Mouse (Mus musculus): ENCODE results near the gene Mmd2. TPM values are rescaled to one million over a fixed set of nuclear protein-coding genes. Genes with fewer than 3 reads are reported as not detected.

The Mmd2 gene
- polyA plus RNA-seq, 1 experiment from 2014 or later, result 0.14 TPM

GRCm38 (mm10) chr5:142545014-142545795 lies 63.4 kb downstream of the Mmd2 start:
- Histone ChIP-seq H3K9me3 (ENCODE audit: control insufficient read depth, low read length) (no peaks in the 10 kb centered on the region), H3K4me1 (ENCODE audit: control insufficient read depth, insufficient read depth, low read length) (peaks cover 2% of the 10 kb centered on the region; the same call in 1 of the 2 replicates), H3K27ac (ENCODE audit: low read depth, low read length) (no peak overlapping the region), H3K27me3 (ENCODE audit: control insufficient read depth, insufficient read depth, low read length) (no peaks in the 10 kb centered on the region; the same call in 1 of the 2 replicates), H3K36me3 (ENCODE audit: control insufficient read depth, insufficient read depth, low read length) (no peaks in the 10 kb centered on the region), H3K4me2 (replicated peaks; ENCODE audit: low read depth, low read length) (no peak overlapping the region), H3K9ac (ENCODE audit: low read depth, low read length) (no peak overlapping the region), H3K4me3 (ENCODE audit: low read length) (no peak overlapping the region)
- WGBS, result 67% methylated on average over 5 of the region's 5 CpGs
- no peak for ATAC-seq (ENCODE audit: low FRiP score, low TSS enrichment)

GRCm38 (mm10) chr5:142537286-142537685 lies 71.3 kb downstream of the Mmd2 start:
- no peaks in the 10 kb centered on the region for H3K9me3 ChIP-seq (ENCODE audit: control insufficient read depth, low read length)
- no peak for ATAC-seq (ENCODE audit: low FRiP score, low TSS enrichment)
- WGBS, result 83% methylated on average over 3 of the region's 3 CpGs
- no peak overlapping the region for H3K27ac ChIP-seq (ENCODE audit: low read depth, low read length)
- H3K9ac ChIP-seq (ENCODE audit: low read depth, low read length), result no peak overlapping the region
- no peaks in the 10 kb centered on the region for H3K27me3 ChIP-seq (ENCODE audit: control insufficient read depth, insufficient read depth, low read length)
- no peak overlapping the region for H3K4me3 ChIP-seq (ENCODE audit: low read length)
- H3K36me3 ChIP-seq (ENCODE audit: control insufficient read depth, insufficient read depth, low read length), result no peaks in the 10 kb centered on the region
- no peak overlapping the region for H3K4me2 ChIP-seq (replicated peaks; ENCODE audit: low read depth, low read length)
- no peaks in the 10 kb centered on the region for H3K4me1 ChIP-seq (ENCODE audit: control insufficient read depth, insufficient read depth, low read length)

- no peak for ATAC-seq (ENCODE audit: low FRiP score, low TSS enrichment)
- 86% methylated on average over 4 of the region's 4 CpGs for WGBS
- H3K4me2 ChIP-seq (replicated peaks; ENCODE audit: low read depth, low read length), result no peak overlapping the region
- no peaks in the 10 kb centered on the region for H3K9me3 ChIP-seq (ENCODE audit: control insufficient read depth, low read length)
- no peaks in the 10 kb centered on the region for H3K27me3 ChIP-seq (ENCODE audit: control insufficient read depth, insufficient read depth, low read length)
- H3K4me3 ChIP-seq (ENCODE audit: low read length), result no peak overlapping the region
- no peaks in the 10 kb centered on the region for H3K4me1 ChIP-seq (ENCODE audit: control insufficient read depth, insufficient read depth, low read length)
- H3K27ac ChIP-seq (ENCODE audit: low read depth, low read length), result no peak overlapping the region
- no peaks in the 10 kb centered on the region for H3K36me3 ChIP-seq (ENCODE audit: control insufficient read depth, insufficient read depth, low read length)
- H3K9ac ChIP-seq (ENCODE audit: low read depth, low read length), result no peak overlapping the region
Measured at GRCm38 (mm10) chr5:142535388-142535787, 73.2 kb downstream of the Mmd2 start.

GRCm38 (mm10) chr5:142529915-142530314 lies 78.7 kb downstream of the Mmd2 start, which contains the start of gene Papolb:
TSS of gene Papolb (minus strand) at chr5:142530076.
- Histone ChIP-seq H3K36me3 (ENCODE audit: control insufficient read depth, insufficient read depth, low read length) (no peaks in the 10 kb centered on the region), H3K9me3 (ENCODE audit: control insufficient read depth, low read length) (peaks cover 4% of the 10 kb centered on the region; the same call in 1 of the 2 replicates), H3K4me3 (ENCODE audit: low read length) (peak within 1 kb of the TSS; percentile 18), H3K9ac (ENCODE audit: low read depth, low read length) (no peak within 1 kb of the TSS), H3K27ac (ENCODE audit: low read depth, low read length) (no peak within 1 kb of the TSS), H3K4me1 (ENCODE audit: control insufficient read depth, insufficient read depth, low read length) (no peaks in the 10 kb centered on the region), H3K27me3 (ENCODE audit: control insufficient read depth, insufficient read depth, low read length) (peaks cover 13% of the 10 kb centered on the region), H3K4me2 (replicated peaks; ENCODE audit: low read depth, low read length) (peak within 1 kb of the TSS; percentile 37)
- 44% methylated on average over 36 of the region's 41 CpGs for WGBS
- ATAC-seq (ENCODE audit: low FRiP score, low TSS enrichment), result no peak

- H3K9me3 ChIP-seq (ENCODE audit: control insufficient read depth, low read length), result peaks cover 2% of the 10 kb centered on the region; the same call in 1 of the 2 replicates
- no peak overlapping the region for H3K27ac ChIP-seq (ENCODE audit: low read depth, low read length)
- H3K4me1 ChIP-seq (ENCODE audit: control insufficient read depth, insufficient read depth, low read length), result no peaks in the 10 kb centered on the region
- H3K4me2 ChIP-seq (replicated peaks; ENCODE audit: low read depth, low read length), result no peak overlapping the region
- no peak overlapping the region for H3K4me3 ChIP-seq (ENCODE audit: low read length)
- H3K9ac ChIP-seq (ENCODE audit: low read depth, low read length), result no peak overlapping the region
- ATAC-seq (ENCODE audit: low FRiP score, low TSS enrichment), result no peak
- 72% methylated on average over 8 of the region's 8 CpGs for WGBS
- no peaks in the 10 kb centered on the region for H3K36me3 ChIP-seq (ENCODE audit: control insufficient read depth, insufficient read depth, low read length)
- H3K27me3 ChIP-seq (ENCODE audit: control insufficient read depth, insufficient read depth, low read length), result peaks cover 10% of the 10 kb centered on the region
Measured at GRCm38 (mm10) chr5:142524711-142525464, 83.7 kb downstream of the Mmd2 start.

GRCm38 (mm10) chr5:142521195-142521866 lies 87.3 kb downstream of the Mmd2 start:
- H3K4me3 ChIP-seq (ENCODE audit: low read length), result no peak overlapping the region
- no peaks in the 10 kb centered on the region for H3K9me3 ChIP-seq (ENCODE audit: control insufficient read depth, low read length)
- ATAC-seq (ENCODE audit: low FRiP score, low TSS enrichment), result no peak
- H3K36me3 ChIP-seq (ENCODE audit: control insufficient read depth, insufficient read depth, low read length), result no peaks in the 10 kb centered on the region
- H3K27me3 ChIP-seq (ENCODE audit: control insufficient read depth, insufficient read depth, low read length), result no peaks in the 10 kb centered on the region
- no peaks in the 10 kb centered on the region for H3K4me1 ChIP-seq (ENCODE audit: control insufficient read depth, insufficient read depth, low read length)
- no peak overlapping the region for H3K4me2 ChIP-seq (replicated peaks; ENCODE audit: low read depth, low read length)
- WGBS, result 86% methylated on average over 11 of the region's 11 CpGs
- H3K9ac ChIP-seq (ENCODE audit: low read depth, low read length), result no peak overlapping the region
- H3K27ac ChIP-seq (ENCODE audit: low read depth, low read length), result no peak overlapping the region

DNA sequence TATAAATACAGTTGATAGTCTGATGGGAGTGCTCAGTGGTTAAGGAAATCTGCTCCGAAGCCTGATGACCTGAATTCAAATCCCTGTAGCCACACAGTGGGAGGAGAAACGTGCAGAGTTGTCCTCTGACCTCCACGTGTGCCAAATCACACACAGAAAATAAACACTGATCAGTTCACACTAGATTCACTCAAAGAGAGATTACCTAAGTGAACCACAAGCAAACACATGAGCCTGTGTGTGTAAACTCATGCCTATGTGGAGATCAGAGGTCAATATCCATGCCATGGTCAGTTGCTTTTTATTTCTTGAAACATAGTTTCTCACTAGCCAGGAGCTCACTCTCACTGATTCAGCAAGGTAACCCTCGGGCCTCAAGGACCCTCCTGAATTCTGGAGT lies 88.2 kb downstream of the Mmd2 start:
- no peak overlapping the region for H3K4me3 ChIP-seq (ENCODE audit: low read length)
- H3K4me2 ChIP-seq (replicated peaks; ENCODE audit: low read depth, low read length), result no peak overlapping the region

DNA sequence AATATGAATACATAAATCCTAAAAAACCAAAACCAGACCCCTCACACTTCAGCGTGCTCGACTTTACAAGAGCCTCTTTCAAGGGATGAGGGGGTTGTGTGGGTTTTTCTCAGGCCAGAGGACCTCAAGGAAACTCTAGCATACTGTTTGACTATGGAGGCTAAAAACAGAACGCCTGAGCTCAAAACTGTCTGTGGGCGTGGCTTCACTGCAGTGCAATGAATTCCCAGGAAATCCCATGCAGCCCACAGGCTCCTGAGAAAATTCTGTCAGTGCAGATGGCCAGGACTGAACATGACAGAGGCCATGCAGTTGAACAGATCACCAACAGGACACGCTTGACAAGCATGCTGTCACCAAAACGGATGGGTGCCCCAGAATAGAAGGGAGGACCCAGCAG lies 89.6 kb downstream of the Mmd2 start:
- no peaks in the 10 kb centered on the region for H3K27me3 ChIP-seq (ENCODE audit: control insufficient read depth, insufficient read depth, low read length)
- H3K4me3 ChIP-seq (ENCODE audit: low read length), result no peak overlapping the region
- 63% methylated on average over 6 of the region's 6 CpGs for WGBS
- H3K36me3 ChIP-seq (ENCODE audit: control insufficient read depth, insufficient read depth, low read length), result no peaks in the 10 kb centered on the region
- no peak; the same call in 1 of the 2 replicates for ATAC-seq (ENCODE audit: low FRiP score, low TSS enrichment)
- no peak overlapping the region for H3K9ac ChIP-seq (ENCODE audit: low read depth, low read length)
- no peaks in the 10 kb centered on the region for H3K9me3 ChIP-seq (ENCODE audit: control insufficient read depth, low read length)
- no peaks in the 10 kb centered on the region for H3K4me1 ChIP-seq (ENCODE audit: control insufficient read depth, insufficient read depth, low read length)
- no peak overlapping the region for H3K4me2 ChIP-seq (replicated peaks; ENCODE audit: low read depth, low read length)
- no peak overlapping the region for H3K27ac ChIP-seq (ENCODE audit: low read depth, low read length)

More for the DNA sequence above, 88.2 kb downstream of the Mmd2 start:
- Histone ChIP-seq H3K36me3 (ENCODE audit: control insufficient read depth, insufficient read depth, low read length) (no peaks in the 10 kb centered on the region), H3K27ac (ENCODE audit: low read depth, low read length) (no peak overlapping the region), H3K4me1 (ENCODE audit: control insufficient read depth, insufficient read depth, low read length) (no peaks in the 10 kb centered on the region), H3K27me3 (ENCODE audit: control insufficient read depth, insufficient read depth, low read length) (no peaks in the 10 kb centered on the region), H3K9ac (ENCODE audit: low read depth, low read length) (no peak overlapping the region), H3K9me3 (ENCODE audit: control insufficient read depth, low read length) (no peaks in the 10 kb centered on the region)
- ATAC-seq (ENCODE audit: low FRiP score, low TSS enrichment), result no peak
- WGBS, result 73% methylated on average over 4 of the region's 4 CpGs

All from kidney, embryonic 14.5 days (tissue).